Mouse (Mus musculus) small intestine, adult 2 months (tissue): ENCODE data around the gene Prm1.

Source experiments
- CTCF ChIP-seq: fragments of 200-500 bp; IDR thresholded peaks from 2 replicates; pipeline ENCODE4 v1.5.1; 2012; ENCODE audit warnings: low read depth, mild to moderate bottlenecking, control low read depth, inconsistent platforms, low read length, moderate library complexity, mixed read lengths; ENCODE audit not compliant: insufficient replicate concordance, insufficient read length; ENCODE audit errors: extremely low read depth
- POLR2A ChIP-seq: fragments of 200-500 bp; IDR thresholded peaks from 2 replicates; pipeline ENCODE4 v1.6.1; 2012; ENCODE audit warnings: low read depth, mild to moderate bottlenecking, control low read depth, inconsistent platforms, low read length, moderate library complexity

DNA sequence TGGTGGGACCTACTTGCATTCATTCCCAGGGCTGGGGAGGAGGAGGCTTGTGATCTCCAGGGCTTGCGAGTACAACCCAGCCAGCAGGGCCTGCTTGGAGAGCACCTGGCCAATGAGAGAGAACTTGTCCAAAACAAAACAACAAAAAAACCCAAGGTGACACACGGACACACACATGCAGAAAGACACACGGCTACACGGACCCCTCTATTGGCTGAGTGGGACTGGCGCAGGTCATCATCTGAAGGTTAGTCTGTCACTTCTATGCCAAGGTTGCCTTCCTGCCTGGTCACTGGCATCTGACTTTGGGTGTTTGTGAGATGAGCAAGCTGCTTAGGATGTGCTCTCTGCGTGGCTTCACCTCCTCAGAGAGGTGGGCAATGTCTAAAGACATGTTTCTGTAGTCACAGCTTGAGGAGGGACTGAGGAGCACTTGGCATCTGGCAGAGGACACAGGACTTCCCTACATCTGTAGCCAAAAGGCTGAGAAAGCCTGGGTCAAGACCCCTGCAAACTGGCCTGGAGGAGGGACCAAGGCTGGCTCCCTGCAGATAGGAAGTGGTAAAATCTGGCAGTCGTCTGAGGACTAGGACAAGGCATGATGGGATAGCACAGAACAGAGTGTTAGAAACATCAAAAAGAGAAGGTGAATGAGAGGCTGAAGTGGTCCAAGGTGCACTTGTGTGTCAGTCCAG, 22.3 kb upstream of the Prm1 start:
- TF ChIP-seq CTCF (no peak), POLR2A (no peak)
